Mouse (Mus musculus): ENCODE data around the gene Fgd6. TPM values are rescaled to one million over a fixed set of nuclear protein-coding genes. Genes with fewer than 3 reads are reported as not detected.

Gene Fgd6
- total RNA-seq, 2 experiments from 2014 or later: 10.6 to 12.3 TPM

DNA sequence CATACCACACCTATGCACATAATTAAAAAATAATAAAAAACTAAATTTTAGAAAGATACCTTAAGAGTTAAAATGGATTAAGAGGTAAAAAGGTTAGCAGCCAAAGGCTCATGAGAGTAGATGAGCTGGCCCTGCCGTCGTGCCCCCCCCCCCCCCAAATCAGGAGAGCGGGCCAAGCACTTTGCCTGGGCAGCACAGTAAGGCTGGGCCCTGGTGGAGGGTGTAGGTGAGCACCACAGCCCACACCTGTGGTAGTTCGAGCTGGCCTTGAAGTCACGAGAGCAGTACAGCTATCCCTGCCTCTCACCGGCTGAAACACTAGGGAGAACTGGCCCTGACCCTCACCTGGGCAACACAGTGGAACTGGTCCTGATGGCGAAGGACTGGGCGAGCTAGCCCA, 10.7 kb upstream of the Fgd6 start:
- H3K27ac ChIP-seq: no peak overlapping the region
- no peak overlapping the region for H3K4me3 ChIP-seq
- no peak for DNase-seq (ENCODE audit: low spot score in 2 of 2)
- TF ChIP-seq CTCF (conservative IDR thresholded peaks at IDR 0.05): no peak

DNA sequence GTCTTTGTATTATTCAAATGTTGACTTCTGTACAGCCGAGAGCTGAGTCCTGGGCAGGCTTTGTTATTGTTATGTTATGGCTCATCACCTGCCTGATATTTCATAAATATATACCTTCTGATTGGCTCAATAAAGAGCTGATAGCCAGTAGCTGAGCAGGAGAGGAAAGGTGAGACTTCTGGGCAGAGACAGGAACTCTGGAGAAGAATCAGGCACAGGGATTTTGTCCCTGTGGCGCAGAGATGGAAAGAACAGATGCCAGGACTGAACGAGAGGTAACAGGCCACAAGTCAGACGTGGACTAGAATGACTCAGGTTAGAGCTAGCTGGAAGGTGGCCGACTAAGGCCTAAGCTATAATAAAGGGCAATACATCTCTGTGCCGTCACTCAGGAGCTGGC, 7.3 kb upstream of the Fgd6 start:
- no peak for TF ChIP-seq CTCF (conservative IDR thresholded peaks at IDR 0.05)
- no peak for DNase-seq (ENCODE audit: low spot score in 2 of 2)
- H3K27ac ChIP-seq: no peak overlapping the region
- no peak overlapping the region for H3K4me3 ChIP-seq

DNA sequence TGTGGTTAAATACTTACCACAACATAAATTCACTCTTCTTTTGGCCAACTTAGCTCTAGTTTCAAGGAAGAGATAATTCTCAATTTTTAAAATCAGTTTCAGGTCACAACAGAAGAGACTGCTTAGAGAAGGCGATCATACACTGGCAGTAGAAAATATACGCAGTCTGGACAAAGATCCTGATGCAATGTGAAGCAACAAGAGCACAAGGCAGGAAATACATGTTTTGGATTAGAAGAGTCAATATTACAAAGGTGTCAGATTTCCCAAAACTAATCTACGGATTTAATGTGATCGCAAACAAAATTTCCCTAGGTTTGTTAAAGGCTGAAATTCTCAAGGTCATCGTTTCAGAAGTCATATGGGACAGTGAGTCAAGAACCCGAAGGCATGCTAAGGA, 4.6 kb upstream of the Fgd6 start:
- DNase-seq (ENCODE audit: low spot score in 2 of 2): no peak
- no peak overlapping the region for H3K27ac ChIP-seq
- no peak overlapping the region for H3K4me3 ChIP-seq
- TF ChIP-seq CTCF (conservative IDR thresholded peaks at IDR 0.05): no peak

- Histone ChIP-seq H3K27ac (peak overlapping the region; percentile 90), H3K4me3 (peak overlapping the region; percentile 74)
- DNase-seq (ENCODE audit: low spot score in 2 of 2): peak in 1 of 2 experiments; percentile 41
- TF ChIP-seq CTCF (conservative IDR thresholded peaks at IDR 0.05): no peak
These were observed 734 bp upstream of the Fgd6 start for GRCm38 (mm10) chr10:94034876-94035657.

GRCm38 (mm10) chr10:94036375-94036758, 566 bp downstream of the Fgd6 start:
- TF ChIP-seq CTCF (conservative IDR thresholded peaks at IDR 0.05): no peak
- DNase-seq (ENCODE audit: low spot score in 2 of 2): peak in 1 of 2 experiments; percentile 17
- Histone ChIP-seq H3K4me3 (peak overlapping the region; percentile 74), H3K27ac (peak overlapping the region; percentile 92)

GRCm38 (mm10) chr10:94037196-94037595, 1.4 kb downstream of the Fgd6 start:
- peak overlapping the region; percentile 67 for H3K27ac ChIP-seq
- DNase-seq (ENCODE audit: low spot score in 2 of 2): no peak
- H3K4me3 ChIP-seq: peak overlapping the region; percentile 44
- no peak for TF ChIP-seq CTCF (conservative IDR thresholded peaks at IDR 0.05)

DNA sequence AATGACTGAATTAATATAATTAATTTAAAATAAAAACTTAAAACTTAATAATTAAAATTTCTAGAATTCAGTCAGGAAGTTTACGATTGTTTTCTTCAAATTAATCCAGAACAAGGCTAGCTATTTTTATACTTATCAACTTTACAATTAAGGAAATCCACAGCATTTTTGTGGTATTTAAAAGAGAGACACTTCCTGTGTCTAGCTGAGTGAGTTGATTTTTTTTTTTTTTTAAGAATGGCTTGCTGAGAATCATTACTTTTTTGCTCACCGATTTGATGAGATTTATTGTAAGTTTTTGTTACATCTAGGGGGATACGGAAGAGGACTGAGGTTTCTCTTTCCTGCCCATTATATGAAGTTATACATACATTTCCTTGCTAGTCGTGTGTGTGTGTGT, 1.8 kb downstream of the Fgd6 start:
- TF ChIP-seq CTCF (conservative IDR thresholded peaks at IDR 0.05): no peak
- H3K4me3 ChIP-seq: peak overlapping the region; percentile 44

DNA sequence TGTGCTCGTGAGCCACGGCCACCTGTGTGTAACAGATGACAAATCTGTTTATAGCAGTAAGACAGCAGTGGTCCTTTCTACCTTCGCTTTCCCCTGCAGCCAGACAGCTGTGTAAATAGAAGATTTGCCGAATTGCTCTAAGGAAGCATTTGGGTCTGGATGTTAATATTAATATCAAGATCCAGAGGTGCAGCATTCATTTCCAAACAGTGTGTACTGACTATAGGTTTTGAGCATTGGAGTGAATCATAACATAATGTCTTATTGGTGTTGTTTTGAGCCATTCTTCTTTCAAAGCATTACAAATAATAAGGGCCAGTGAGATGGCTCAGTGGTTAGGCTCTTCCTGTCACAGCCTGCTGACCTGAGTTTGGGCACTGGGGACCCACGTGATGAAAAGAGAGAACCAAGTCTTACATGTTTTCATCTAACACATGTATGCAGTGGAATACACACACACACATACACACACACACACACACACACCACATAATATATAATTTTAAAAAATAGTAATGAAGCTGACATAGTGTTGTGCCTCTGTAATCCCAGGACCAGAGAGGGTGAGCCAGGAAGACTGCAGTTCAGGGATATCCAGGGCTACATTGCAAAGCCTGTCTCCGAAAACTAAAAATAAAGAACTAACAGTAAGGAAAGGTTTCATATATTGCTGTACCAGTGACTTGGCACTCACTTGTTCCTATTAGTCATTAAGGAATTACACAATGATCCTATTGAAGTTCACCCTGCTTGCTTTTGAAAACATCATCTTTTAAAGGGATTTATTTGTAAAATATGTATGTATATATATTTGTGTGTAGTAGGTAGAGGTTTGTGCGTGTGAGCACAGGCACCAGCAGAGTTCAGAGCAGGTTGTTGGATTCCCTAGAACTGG, 2.8 kb downstream of the Fgd6 start:
- no peak for TF ChIP-seq CTCF (conservative IDR thresholded peaks at IDR 0.05)
- no peak for DNase-seq (ENCODE audit: low spot score in 2 of 2)

More for the DNA sequence above, 1.8 kb downstream of the Fgd6 start:
- H3K27ac ChIP-seq: peak overlapping the region; percentile 67
- DNase-seq (ENCODE audit: low spot score in 2 of 2): no peak

DNA sequence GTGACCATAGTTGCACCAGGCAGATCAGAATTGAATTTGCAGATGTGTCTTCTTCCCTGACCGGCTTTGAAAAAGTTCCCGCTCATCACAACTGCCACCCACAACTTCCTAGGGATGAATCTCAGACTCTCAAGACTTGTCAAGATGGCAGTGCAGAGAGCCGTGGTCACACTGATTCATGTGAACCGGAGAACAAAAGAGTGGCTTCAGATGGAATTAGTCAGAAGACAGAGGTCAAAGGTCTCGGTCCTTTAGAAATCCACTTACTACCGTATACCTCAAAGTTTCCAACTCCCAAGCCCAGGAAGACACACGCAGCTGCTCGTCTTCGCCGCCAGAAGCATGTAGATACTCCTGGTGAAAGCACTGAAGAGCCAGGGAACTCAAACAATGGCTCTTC, 8.1 kb downstream of the Fgd6 start:
- no peak for TF ChIP-seq CTCF (conservative IDR thresholded peaks at IDR 0.05)
- H3K4me3 ChIP-seq: no peak overlapping the region
- no peak for DNase-seq (ENCODE audit: low spot score in 2 of 2)
- peak overlapping the region; percentile 32; the same call in 1 of the 2 replicates for H3K27ac ChIP-seq

More for the DNA sequence above, 2.8 kb downstream of the Fgd6 start:
- Histone ChIP-seq H3K4me3 (no peak overlapping the region; the same call in 1 of the 2 replicates), H3K27ac (no peak overlapping the region)

DNA sequence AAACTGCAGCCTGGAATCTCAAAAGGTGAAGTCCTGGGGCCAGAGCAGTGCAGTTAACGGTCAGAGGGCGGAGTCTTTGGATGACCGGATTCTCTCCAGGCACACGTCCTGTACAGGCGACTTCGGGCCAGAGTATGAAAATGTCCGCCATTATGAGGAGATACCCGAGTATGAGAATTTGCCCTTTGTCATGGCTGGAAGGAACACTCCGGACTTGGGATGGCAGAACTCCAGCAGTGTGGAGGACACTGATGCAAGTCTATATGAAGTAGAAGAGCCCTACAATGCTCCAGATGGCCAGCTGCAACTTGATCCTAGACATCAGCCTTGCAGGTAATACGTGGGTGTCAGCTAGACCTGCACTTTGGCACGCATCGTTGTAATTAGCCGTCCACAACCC, 9.5 kb downstream of the Fgd6 start:
- TF ChIP-seq CTCF (conservative IDR thresholded peaks at IDR 0.05): no peak
- no peak overlapping the region for H3K27ac ChIP-seq
- no peak for DNase-seq (ENCODE audit: low spot score in 2 of 2)
- H3K4me3 ChIP-seq: no peak overlapping the region

GRCm38 (mm10) chr10:94047024-94047423, 11.2 kb downstream of the Fgd6 start:
- TF ChIP-seq CTCF (conservative IDR thresholded peaks at IDR 0.05): no peak
- H3K27ac ChIP-seq: 0 out of 2 replicates have a peak overlapping the region, but pooled peaks have one; percentile 25
- no peak for DNase-seq (ENCODE audit: low spot score in 2 of 2)
- H3K4me3 ChIP-seq: no peak overlapping the region

GRCm38 (mm10) chr10:94047845-94048559, 12.2 kb downstream of the Fgd6 start:
- no peak overlapping the region for H3K4me3 ChIP-seq
- TF ChIP-seq CTCF (conservative IDR thresholded peaks at IDR 0.05): no peak
- H3K27ac ChIP-seq: no peak overlapping the region
- no peak for DNase-seq (ENCODE audit: low spot score in 2 of 2)

DNA sequence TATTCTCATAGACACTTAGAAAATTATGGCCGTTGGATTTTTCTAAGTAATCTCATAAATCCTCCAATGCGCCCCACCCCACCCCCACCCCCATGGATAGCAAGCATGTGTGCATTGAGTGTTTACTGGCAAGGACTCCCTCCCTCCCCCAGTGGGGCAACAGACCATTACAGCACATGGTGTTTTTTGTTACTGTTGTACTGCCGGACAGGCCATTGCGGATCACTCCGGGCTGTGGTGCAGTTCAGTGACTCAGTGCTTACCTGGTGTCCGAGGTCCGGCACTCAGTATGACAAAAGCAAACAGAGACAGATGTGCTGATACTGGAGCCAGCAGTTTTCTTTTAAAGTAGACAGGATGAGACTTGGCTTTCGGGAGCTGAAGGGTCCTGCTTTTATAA, 13.3 kb downstream of the Fgd6 start:
- DNase-seq (ENCODE audit: low spot score in 2 of 2): no peak
- no peak for TF ChIP-seq CTCF (conservative IDR thresholded peaks at IDR 0.05)
- no peak overlapping the region for H3K27ac ChIP-seq
- H3K4me3 ChIP-seq: no peak overlapping the region
